Mouse (Mus musculus) adrenal gland, adult 8-10 months (tissue): ENCODE measurements around the gene Dnaic2. TPM values are rescaled to one million over a fixed set of nuclear protein-coding genes. Genes with fewer than 3 reads are reported as not detected.
A peak's percentile ranks its signal among the peaks of the same experiment; 100 is the strongest.

ENCODE experiments used
- DNase-seq: peaks from one replicate; pipeline ENCODE4 v3.0.0; 2022
- total RNA-seq, 4 experiments: library from RNA; stranded (reverse); gene quantifications; 2 replicates each; pipeline ENCODE4 v1.2.4; 2022

Gene Dnaic2
- total RNA-seq, 4 experiments from 2014 or later = 0.38 to 0.51 (median 0.42) TPM

- DNase-seq = no peak
These were observed 20.4 kb downstream of the Dnaic2 start for GRCm38 (mm10) chr11:114747564-114748138.

DNA sequence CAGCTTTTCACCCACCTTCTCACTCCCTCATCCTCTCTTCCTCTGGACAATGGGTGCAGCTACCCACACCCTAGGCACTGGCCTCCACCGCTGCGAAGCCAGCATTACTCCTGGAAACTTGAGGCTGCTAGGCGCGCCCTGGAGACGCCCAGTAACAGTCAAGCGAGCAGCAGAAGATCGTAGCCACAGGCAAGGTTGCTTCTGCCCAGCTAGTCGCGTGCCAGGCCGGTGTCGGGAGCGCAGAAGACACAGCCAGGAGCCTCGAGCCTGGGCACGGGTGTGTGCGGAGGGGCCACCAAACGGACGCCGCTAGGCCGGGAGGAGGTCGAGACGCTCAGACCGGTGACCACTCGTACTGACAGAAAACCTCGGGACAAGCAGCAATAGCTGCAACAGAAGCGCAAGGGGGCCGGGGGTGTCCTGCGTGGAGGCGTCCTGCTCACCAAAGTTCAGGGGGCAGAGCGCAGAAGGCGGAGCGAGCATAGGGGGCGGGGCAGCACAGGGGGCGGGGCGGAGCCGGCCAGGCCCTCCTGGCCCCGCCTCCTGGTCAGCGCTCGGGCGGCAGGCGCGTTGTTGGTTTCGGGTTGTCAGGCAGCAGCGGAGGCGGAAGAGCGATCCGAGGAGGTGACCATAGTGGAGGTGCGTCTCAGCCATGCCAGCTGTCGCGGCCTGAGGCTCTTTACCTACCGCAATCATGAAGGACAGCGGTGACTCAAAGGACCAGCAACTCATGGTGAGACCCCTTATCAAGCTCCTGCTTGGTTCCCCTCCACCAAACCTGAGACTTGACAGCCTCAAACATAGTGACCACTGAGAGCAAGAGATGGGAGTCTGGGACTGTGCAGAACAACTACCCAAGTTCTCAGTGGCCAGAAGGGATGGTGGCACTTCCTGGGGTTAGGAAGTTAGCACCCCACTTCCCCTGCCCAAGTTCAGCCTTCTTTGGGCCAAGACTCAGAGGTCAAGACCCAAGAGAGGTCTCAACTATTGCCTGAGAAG is 37.9 kb downstream of the Dnaic2 start, which contains the start of gene Kif19a:
Kif19a (plus strand) TSS at position 569 of the 999 bp plus-strand sequence.
- DNase-seq = peak; percentile 43

DNA sequence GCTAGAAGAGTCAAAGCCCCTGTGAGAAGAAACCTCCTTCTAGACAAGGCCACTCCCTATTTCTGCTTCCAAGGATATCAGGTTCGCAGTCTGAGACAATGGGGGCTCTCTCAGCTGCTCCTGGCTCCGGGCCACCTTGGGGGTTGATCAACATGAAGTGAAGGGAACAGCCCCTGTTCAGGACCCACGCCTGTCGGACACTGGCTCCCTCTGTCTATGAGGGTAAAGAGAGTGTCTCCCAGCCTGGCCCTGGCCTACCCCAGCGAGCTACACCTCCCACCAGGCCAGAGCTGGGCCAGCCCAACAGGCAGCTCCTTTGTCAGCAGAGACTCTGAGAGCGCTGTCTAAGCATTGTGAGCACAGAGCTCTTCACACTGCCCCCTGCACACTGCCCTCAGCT is 42.7 kb downstream of the Dnaic2 start:
- no peak for DNase-seq

DNA sequence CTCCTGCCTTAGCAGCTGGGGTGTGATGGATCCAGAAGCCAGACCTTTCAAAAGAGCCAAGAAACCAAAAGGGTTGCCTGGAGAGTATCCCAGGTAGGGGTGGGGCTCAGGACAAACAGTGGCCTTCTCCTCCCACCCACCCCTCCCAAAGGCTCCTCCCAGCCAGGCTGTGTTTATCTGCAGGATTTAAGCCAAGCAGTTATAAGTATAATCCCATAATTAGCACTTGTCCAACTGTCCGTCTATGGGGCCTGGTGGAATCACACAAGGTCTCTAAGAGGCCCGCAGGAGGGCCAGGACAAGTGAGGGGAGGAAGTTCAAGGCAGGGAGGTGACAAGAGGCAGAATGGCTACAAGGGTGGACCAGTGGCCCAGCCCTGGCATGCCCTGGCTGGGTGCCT is 44.7 kb downstream of the Dnaic2 start:
- no peak for DNase-seq

GRCm38 (mm10) chr11:114780076-114780475 is 52.9 kb downstream of the Dnaic2 start:
- DNase-seq = no peak

DNA sequence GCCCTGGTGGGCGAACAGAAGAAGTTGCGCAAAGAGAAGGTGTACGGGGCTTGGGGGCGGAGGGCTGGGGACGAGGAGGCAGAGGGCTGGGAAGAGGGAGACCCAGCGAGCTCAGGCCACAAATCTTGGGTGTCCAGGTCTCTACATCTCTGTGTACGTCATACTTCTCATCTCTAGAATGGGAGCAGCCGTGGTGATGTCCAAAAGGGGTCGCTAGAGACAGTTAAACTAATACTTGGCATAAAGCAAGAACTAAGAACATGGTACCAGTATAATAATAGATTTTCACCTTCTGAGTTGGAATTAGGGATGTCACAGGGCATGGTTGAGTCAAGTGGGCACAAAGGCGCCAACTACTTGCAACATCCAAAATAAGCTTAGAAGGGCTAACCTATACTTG is 58.7 kb downstream of the Dnaic2 start:
- no peak for DNase-seq

DNA sequence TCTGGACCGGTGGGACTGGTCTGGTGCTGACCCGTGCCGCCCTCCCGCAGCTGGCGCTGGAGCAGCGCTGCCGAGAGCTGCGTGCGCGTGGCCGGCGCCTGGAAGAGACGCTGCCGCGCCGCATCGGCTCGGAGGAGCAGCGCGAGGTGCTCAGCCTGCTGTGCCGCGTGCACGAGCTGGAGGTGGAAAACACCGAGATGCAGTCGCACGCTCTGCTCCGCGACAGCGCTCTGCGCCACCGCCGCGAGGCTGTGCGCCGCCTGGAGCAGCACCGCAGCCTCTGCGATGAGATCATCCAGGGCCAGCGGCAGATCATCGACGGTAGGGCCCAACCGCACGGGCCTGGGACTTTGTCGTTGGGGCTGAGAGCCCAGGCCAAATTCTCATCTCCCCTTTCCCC is 59.1 kb downstream of the Dnaic2 start:
- no peak for DNase-seq

DNA sequence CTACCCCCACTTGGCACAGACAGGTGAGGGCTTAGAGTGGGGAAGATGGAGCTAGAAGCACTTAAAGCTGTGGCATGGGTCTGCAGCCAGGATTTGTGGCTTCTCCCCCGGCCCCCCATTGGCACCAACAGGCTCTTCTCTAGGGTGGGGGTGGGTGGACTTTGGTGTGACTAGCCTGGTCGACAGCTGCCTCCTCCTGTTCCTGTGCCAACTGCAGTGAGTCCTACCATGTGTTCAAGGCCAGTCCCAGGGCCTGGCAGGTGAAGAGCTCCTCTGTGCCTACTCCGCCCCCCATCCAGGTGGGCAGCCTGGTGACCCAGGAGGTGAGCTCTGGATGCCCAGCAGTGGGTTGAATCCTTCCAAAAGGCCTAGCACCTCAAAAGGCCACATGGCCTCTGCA is 60.4 kb downstream of the Dnaic2 start:
- DNase-seq = no peak

- peak; percentile 41 for DNase-seq
These were observed 62.0 kb downstream of the Dnaic2 start for GRCm38 (mm10) chr11:114789061-114789714.

- DNase-seq = no peak
These were observed 62.5 kb downstream of the Dnaic2 start for GRCm38 (mm10) chr11:114789716-114790115.

GRCm38 (mm10) chr11:114790171-114790570 is 63.0 kb downstream of the Dnaic2 start:
- no peak for DNase-seq

GRCm38 (mm10) chr11:114790841-114791240 is 63.6 kb downstream of the Dnaic2 start:
- DNase-seq = no peak

GRCm38 (mm10) chr11:114791351-114791889 is 64.2 kb downstream of the Dnaic2 start:
- DNase-seq = no peak

- no peak for DNase-seq
These were observed 64.7 kb downstream of the Dnaic2 start for GRCm38 (mm10) chr11:114791891-114792411.

DNA sequence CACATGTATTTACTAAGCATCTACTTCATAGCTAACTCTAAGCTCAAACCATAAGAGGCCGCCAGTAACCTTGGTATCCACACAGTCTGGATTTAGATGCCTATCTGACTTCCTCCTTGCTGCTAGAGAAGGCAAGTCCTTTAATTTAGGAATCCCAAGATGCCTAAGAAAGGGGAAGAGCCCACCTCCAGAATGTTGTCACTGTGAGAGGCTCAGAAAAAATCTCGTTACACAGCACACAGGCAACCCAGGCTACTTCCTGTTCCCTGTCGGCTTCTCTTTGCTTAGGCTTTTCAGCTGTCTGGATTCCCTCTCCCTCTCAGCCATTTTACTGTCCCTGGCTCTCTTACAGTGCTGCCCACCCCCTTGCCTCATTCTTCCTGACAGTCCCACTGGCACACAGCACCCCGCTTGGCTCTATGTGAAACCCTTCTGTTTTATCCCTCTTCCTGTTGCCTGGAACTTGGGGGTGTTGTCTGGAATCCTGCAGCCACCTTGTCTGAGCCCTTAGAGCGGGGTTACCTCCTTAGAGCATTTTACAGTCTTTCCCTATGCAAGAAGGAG is 65.8 kb downstream of the Dnaic2 start:
- DNase-seq = no peak

DNA sequence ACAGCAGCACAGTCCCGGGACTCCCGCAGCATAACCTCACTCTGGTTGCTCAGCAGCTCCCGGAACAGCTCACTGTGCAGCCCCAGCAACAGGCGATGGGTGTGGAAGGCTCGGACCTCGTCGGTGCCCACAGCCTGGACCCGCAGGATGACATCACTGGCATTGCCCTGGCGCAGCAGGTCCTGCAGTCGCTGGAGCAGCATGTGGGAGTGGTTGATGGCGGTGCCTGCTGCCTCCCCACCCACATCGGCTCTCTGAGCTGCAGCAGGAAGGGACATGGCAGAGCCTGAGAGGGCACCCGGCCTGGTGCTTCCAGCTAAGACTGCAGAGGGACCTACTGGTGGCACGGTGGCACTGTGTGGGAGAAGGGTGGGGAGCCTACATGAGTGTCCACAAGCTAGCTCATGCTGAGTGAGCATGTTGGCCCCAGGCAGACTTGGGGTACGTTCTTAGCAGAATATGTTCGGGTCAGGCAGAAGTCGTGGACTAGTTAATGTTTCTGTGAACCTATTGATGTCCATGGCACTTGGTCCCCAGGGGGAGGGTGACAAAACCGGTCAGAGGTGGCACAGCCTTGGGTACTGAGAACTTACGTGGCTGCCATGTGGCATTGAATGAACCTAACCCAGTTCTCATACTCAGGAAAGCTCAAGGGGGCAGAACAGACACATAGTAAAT is 66.8 kb downstream of the Dnaic2 start:
- DNase-seq = no peak

DNA sequence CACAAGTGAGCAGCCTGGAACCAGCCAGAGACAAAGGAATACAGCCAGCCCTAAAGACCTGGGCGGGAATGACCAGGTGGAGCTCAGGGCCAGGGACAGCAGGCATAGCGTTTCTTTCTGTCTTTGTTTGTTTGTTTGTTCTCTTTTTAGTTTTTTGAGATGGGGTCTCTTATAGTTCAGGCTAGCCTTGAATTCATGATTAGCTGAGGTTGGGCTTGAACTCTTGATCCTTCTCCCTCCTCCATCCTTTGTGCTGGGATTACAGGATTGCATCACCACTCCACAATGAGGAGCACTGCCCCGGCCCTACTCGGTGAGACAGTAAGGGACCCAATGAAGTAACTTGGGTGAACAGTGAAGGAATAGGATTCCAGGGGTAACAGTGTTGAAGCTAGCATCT is 67.5 kb downstream of the Dnaic2 start:
- DNase-seq = no peak

- no peak for DNase-seq
These were observed 68.1 kb downstream of the Dnaic2 start for GRCm38 (mm10) chr11:114795231-114795746.

- DNase-seq = no peak
These were observed 68.7 kb downstream of the Dnaic2 start, which contains the start of gene Btbd17 for GRCm38 (mm10) chr11:114795848-114796322. TSS of gene Btbd17 (minus strand) at chr11:114795945.

DNA sequence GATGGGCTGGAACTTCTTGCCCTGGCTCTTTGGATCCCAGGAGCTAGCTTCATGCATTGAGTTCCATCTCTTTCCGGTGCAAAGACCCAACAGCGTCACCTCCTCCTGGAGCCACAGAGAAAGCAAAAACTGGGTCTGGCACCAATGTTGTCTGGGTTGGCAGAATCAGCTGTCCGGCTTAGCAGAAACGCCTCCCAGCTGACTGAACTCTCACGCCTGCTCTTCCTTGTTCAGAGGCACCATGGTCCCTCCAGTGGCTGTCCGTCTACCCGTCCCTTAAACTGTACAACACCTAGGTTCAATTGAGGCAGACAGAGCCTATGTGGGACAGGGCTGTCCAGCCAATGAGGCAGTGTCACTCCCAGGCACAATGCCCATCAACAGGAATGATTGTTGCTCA is 70.0 kb downstream of the Dnaic2 start:
- DNase-seq = no peak

- no peak for DNase-seq
These were observed 70.8 kb downstream of the Dnaic2 start for GRCm38 (mm10) chr11:114797981-114798380.
